ENCODE assay signal across 27 mouse cellular contexts in genomic region chr10:102943156-102943555, GRCm38 (mm10).
DNase-seq lines count a peak whose midpoint lies in the region; ATAC-seq and TF ChIP-seq lines count a peak whose summit lies in the region.
"Had no signal": no experiment of that assay in that cellular context is flagged by ENCODE, and none has a peak within 500 bp of the region (broad histone marks: within the 10 kb centered on the region; RNA-seq: fewer than 3 reads in every experiment).

No protein-coding gene starts in this region.

- H3K4me2 ChIP-seq in embryonic facial prominence, embryonic 11.5 days (ENCODE audit: low read depth, low read length), result no peak overlapping the region
- H3K4me2 ChIP-seq: embryonic facial prominence, embryonic 15.5 days; forebrain, embryonic 12.5 days; forebrain, embryonic 15.5 days; heart, embryonic 13.5 days; hindbrain, embryonic 12.5 days; hindbrain, embryonic 15.5 days had no signal

- H3K27me3 ChIP-seq in embryonic facial prominence, embryonic 11.5 days (ENCODE audit: control insufficient read depth, insufficient read depth, low read length), result no peaks in the 10 kb centered on the region
- no peaks in the 10 kb centered on the region for H3K27me3 ChIP-seq in embryonic facial prominence, embryonic 10.5 days (replicated peaks; ENCODE audit: low read depth, poor library complexity, severe bottlenecking)
- no peaks in the 10 kb centered on the region for H3K27me3 ChIP-seq in Patski
- no peaks in the 10 kb centered on the region for H3K27me3 ChIP-seq in heart, adult 2 months (ENCODE audit: control insufficient read depth, insufficient read depth, low read length)
- no peaks in the 10 kb centered on the region for H3K27me3 ChIP-seq in hindbrain, embryonic 10.5 days (ENCODE audit: insufficient read depth, poor library complexity, severe bottlenecking)
- H3K27me3 ChIP-seq: embryonic facial prominence, embryonic 15.5 days; forebrain, embryonic 12.5 days; forebrain, embryonic 15.5 days; heart, embryonic 13.5 days; hindbrain, embryonic 12.5 days; hindbrain, embryonic 15.5 days had no signal

- in situ Hi-C loops in Patski (cut with MboI; ENCODE audit: low pct_unique_long_range_greater_than_20kb), result no loop called here

- ATAC-seq in embryonic facial prominence, embryonic 11.5 days (replicated peaks; ENCODE audit: insufficient number of reproducible peaks, low FRiP score, low TSS enrichment, low read depth), result no peak
- peak; percentile 62 for ATAC-seq in Patski
- ATAC-seq: CD4-positive, CD25-positive, alpha-beta regulatory T cell, adult 4 months; forebrain, embryonic 15.5 days had no signal

- TF ChIP-seq CTCF in Patski (IDR thresholded peaks at IDR 0.05), result no peak
- no peak for TF ChIP-seq CTCF in heart, adult 2 months (IDR thresholded peaks at IDR 0.05)

- no peaks in the 10 kb centered on the region for H3K79me2 ChIP-seq in heart, adult 2 months (replicated peaks; ENCODE audit: control insufficient read depth, insufficient read depth, low read length)

- TF ChIP-seq POLR2A in heart, adult 2 months (IDR thresholded peaks at IDR 0.05; ENCODE audit: insufficient read depth, low read depth, low read length), result no peak

- no peak overlapping the region for H3K4me3 ChIP-seq in embryonic facial prominence, embryonic 11.5 days (ENCODE audit: low read depth, low read length)
- no peak overlapping the region for H3K4me3 ChIP-seq in embryonic facial prominence, embryonic 10.5 days
- no peak overlapping the region for H3K4me3 ChIP-seq in heart, adult 2 months
- H3K4me3 ChIP-seq in hindbrain, embryonic 10.5 days, result no peak overlapping the region
- H3K4me3 ChIP-seq: embryonic facial prominence, embryonic 15.5 days; forebrain, embryonic 12.5 days; forebrain, embryonic 15.5 days; heart, embryonic 10.5 days; heart, embryonic 13.5 days; hindbrain, embryonic 12.5 days; hindbrain, embryonic 15.5 days had no signal

- no peak for TF ChIP-seq EP300 in heart, adult 2 months (IDR thresholded peaks at IDR 0.05; ENCODE audit: insufficient read depth, low read depth, low read length)

- POLR2A ChIA-PET in Patski (lab: Charles Lee), result no interaction called here

- H3K9me3 ChIP-seq in embryonic facial prominence, embryonic 11.5 days (replicated peaks; ENCODE audit: control insufficient read depth, low read length), result no peaks in the 10 kb centered on the region
- no peaks in the 10 kb centered on the region for H3K9me3 ChIP-seq in embryonic facial prominence, embryonic 10.5 days
- no peaks in the 10 kb centered on the region for H3K9me3 ChIP-seq in hindbrain, embryonic 10.5 days
- H3K9me3 ChIP-seq: embryonic facial prominence, embryonic 15.5 days; forebrain, embryonic 12.5 days; forebrain, embryonic 15.5 days; heart, embryonic 10.5 days; heart, embryonic 13.5 days; hindbrain, embryonic 12.5 days; hindbrain, embryonic 15.5 days had no signal

- CTCF ChIA-PET in Patski (lab: Charles Lee), result interaction anchor here (0.9 kb wide), 1 partner anchor 11 kb away, joined by 3 read pairs; no protein-coding TSS in a partner anchor

- intact Hi-C loops in heart, adult 2 months (cut with DNase I), result no loop called here

- DNase-seq in embryonic facial prominence, embryonic 11.5 days (ENCODE audit: low spot score), result peak; percentile 18
- DNase-seq in embryonic facial prominence, embryonic 10.5 days (ENCODE audit: low spot score), result no peak
- DNase-seq in 3134 (ENCODE audit: extremely low read depth, insufficient read length, low spot score) (peak; percentile 14), Patski (ENCODE audit: low read depth, low spot score) (peak; percentile 15)
- DNase-seq in fibroblast of lung, adult 2 months (ENCODE audit: low read depth), result peak; percentile 50
- DNase-seq in heart, adult 2 months, result no peak
- no peak for DNase-seq in hindbrain, embryonic 10.5 days (ENCODE audit: low spot score)
- DNase-seq: adrenal gland, postnatal 10 days; adrenal gland, postnatal 36 days; cerebellum, adult 11 months; cerebellum, adult 2 months; cerebellum, adult 9-11 months; cerebellum, postnatal 25 days; embryo, embryonic 11 days; gastrocnemius, postnatal 25 days; heart, adult 18-20 months; heart, postnatal 14 days; heart, postnatal 4 days; kidney, adult 11 months had no signal

- no peaks in the 10 kb centered on the region for H3K36me3 ChIP-seq in embryonic facial prominence, embryonic 11.5 days (replicated peaks; ENCODE audit: control insufficient read depth, insufficient read depth, low read depth, low read length)
- H3K36me3 ChIP-seq in embryonic facial prominence, embryonic 10.5 days (replicated peaks), result no peaks in the 10 kb centered on the region
- no peaks in the 10 kb centered on the region for H3K36me3 ChIP-seq in heart, adult 2 months (ENCODE audit: control insufficient read depth, insufficient read depth, low read length)
- H3K36me3 ChIP-seq in hindbrain, embryonic 10.5 days, result no peaks in the 10 kb centered on the region
- H3K36me3 ChIP-seq: embryonic facial prominence, embryonic 15.5 days; forebrain, embryonic 12.5 days; forebrain, embryonic 15.5 days; heart, embryonic 10.5 days; heart, embryonic 13.5 days; hindbrain, embryonic 12.5 days; hindbrain, embryonic 15.5 days had no signal

- no peak overlapping the region for H3K9ac ChIP-seq in embryonic facial prominence, embryonic 11.5 days (replicated peaks; ENCODE audit: low read length)
- no peak overlapping the region for H3K9ac ChIP-seq in heart, adult 2 months (ENCODE audit: low read depth, low read length)
- H3K9ac ChIP-seq: embryonic facial prominence, embryonic 15.5 days; forebrain, embryonic 12.5 days; forebrain, embryonic 15.5 days; heart, embryonic 13.5 days; hindbrain, embryonic 12.5 days; hindbrain, embryonic 15.5 days had no signal

- no peak overlapping the region for H3K27ac ChIP-seq in embryonic facial prominence, embryonic 11.5 days (replicated peaks; ENCODE audit: low read depth, low read length)
- H3K27ac ChIP-seq in embryonic facial prominence, embryonic 10.5 days (replicated peaks), result no peak overlapping the region
- no peak overlapping the region for H3K27ac ChIP-seq in heart, adult 2 months
- H3K27ac ChIP-seq in hindbrain, embryonic 10.5 days, result no peak overlapping the region
- H3K27ac ChIP-seq: embryonic facial prominence, embryonic 15.5 days; forebrain, embryonic 12.5 days; forebrain, embryonic 15.5 days; heart, embryonic 10.5 days; heart, embryonic 13.5 days; hindbrain, embryonic 12.5 days; hindbrain, embryonic 15.5 days had no signal

- H3K4me1 ChIP-seq in embryonic facial prominence, embryonic 11.5 days (ENCODE audit: control insufficient read depth, insufficient read depth, low read length), result no peaks in the 10 kb centered on the region
- 0 out of 2 replicates have a peak, but pooled peaks cover 4% of the 10 kb centered on the region for H3K4me1 ChIP-seq in embryonic facial prominence, embryonic 10.5 days
- no peaks in the 10 kb centered on the region for H3K4me1 ChIP-seq in heart, adult 2 months (ENCODE audit: control insufficient read depth, insufficient read depth, low read length)
- no peaks in the 10 kb centered on the region for H3K4me1 ChIP-seq in hindbrain, embryonic 10.5 days (replicated peaks)
- H3K4me1 ChIP-seq: embryonic facial prominence, embryonic 15.5 days; forebrain, embryonic 12.5 days; forebrain, embryonic 15.5 days; heart, embryonic 10.5 days; heart, embryonic 13.5 days; hindbrain, embryonic 12.5 days; hindbrain, embryonic 15.5 days had no signal

Comparison
In these comparisons a context has a peak if more than half of its experiments do, and no peak if none do; other contexts are left out.
1. DNase-seq: peak in embryonic facial prominence, embryonic 11.5 days (single experiment), 3134 (single experiment), Patski (single experiment) and fibroblast of lung, adult 2 months (single experiment); none in embryonic facial prominence, embryonic 10.5 days (single experiment), heart, adult 2 months (0 of 2) and hindbrain, embryonic 10.5 days (single experiment).